Mouse (Mus musculus) CH12.LX (cell line): ENCODE data around the gene Mgrn1. TPM values are rescaled to one million over a fixed set of nuclear protein-coding genes. Genes with fewer than 3 reads are reported as not detected.
A peak's percentile ranks its signal among the peaks of the same experiment; 100 is the strongest.

Experiments
- DNase-seq: peaks from one replicate; pipeline ENCODE4 v3.0.0-alpha.2; 2013; ENCODE audit errors: extremely low read depth
- H3K27ac ChIP-seq: 2 replicates; pipeline ENCODE4 v1.5.1; 2012; ENCODE audit warnings: low read depth, mild to moderate bottlenecking, control low read depth, moderate library complexity; ENCODE audit not compliant: insufficient read depth
- H3K27me3 ChIP-seq: replicated peaks from 2 replicates; pipeline ENCODE3; 2012; ENCODE audit warnings: inconsistent platforms
- H3K36me3 ChIP-seq, 2 experiments: replicated peaks in 1 of 2; 2 replicates each; pipeline versions ENCODE3 to v1.6.1; 2012; ENCODE audit warnings: inconsistent platforms in 1 of 2, low read length in 1 of 2, mild to moderate bottlenecking in 1 of 2, mixed read lengths in 1 of 2, moderate library complexity in 1 of 2; ENCODE audit not compliant: control insufficient read depth in 1 of 2, insufficient read depth in 1 of 2
- H3K4me1 ChIP-seq, 2 experiments: 2 replicates each; pipeline ENCODE4 v1.6.1; 2012; ENCODE audit warnings: inconsistent platforms in 1 of 2, moderate library complexity in 1 of 2; ENCODE audit not compliant: insufficient read depth in 2 of 2, control insufficient read depth in 1 of 2
- H3K4me2 ChIP-seq: 2 replicates; pipeline ENCODE4 v1.6.1; 2012; ENCODE audit warnings: low read depth, mild to moderate bottlenecking, control low read depth; ENCODE audit not compliant: poor library complexity, insufficient read depth, severe bottlenecking
- H3K4me3 ChIP-seq, 3 experiments: fragments of 150-350 bp in 1 of 3; sonication (generic) in 1 of 3; replicated peaks in 1 of 3; 2 replicates each; pipeline versions ENCODE3 to v1.5.1; 2011 to 2012; ENCODE audit warnings: low read depth in 2 of 3, low read length in 2 of 3, mild to moderate bottlenecking in 2 of 3, moderate library complexity in 2 of 3, control low read depth in 1 of 3, improper control_type of control experiment in 1 of 3, inconsistent platforms in 1 of 3, mixed read lengths in 1 of 3; ENCODE audit not compliant: poor library complexity in 1 of 3
- H3K79me2 ChIP-seq: replicated peaks from 2 replicates; pipeline ENCODE4 v1.6.1; 2012; ENCODE audit warnings: mild to moderate bottlenecking, moderate library complexity; ENCODE audit not compliant: control insufficient read depth, poor library complexity, insufficient read depth, severe bottlenecking; ENCODE audit errors: extremely low read depth
- H3K9ac ChIP-seq: 2 replicates; pipeline ENCODE4 v1.6.1; 2012; ENCODE audit warnings: low read depth, mild to moderate bottlenecking, control low read depth, moderate library complexity; ENCODE audit not compliant: insufficient read depth
- H3K9me3 ChIP-seq: replicated peaks from 2 replicates; pipeline ENCODE3; 2012; ENCODE audit warnings: low read length, inconsistent platforms, mixed read lengths
- CTCF ChIP-seq, 2 experiments: IDR thresholded peaks in 1 of 2; conservative IDR thresholded peaks in 1 of 2; 2 replicates each; pipeline ENCODE4 v1.5.1; 2011 to 2012; ENCODE audit warnings: low read depth in 2 of 2, low read length in 2 of 2, improper control_type of control experiment in 1 of 2, inconsistent platforms in 1 of 2, mild to moderate bottlenecking in 1 of 2, moderate library complexity in 1 of 2
- E2F4 ChIP-seq: IDR thresholded peaks from 2 replicates; pipeline ENCODE4 v1.6.1; 2011; ENCODE audit warnings: low read depth, low read length, improper control_type of control experiment; ENCODE audit not compliant: insufficient replicate concordance
- EP300 ChIP-seq: IDR thresholded peaks from 2 replicates; pipeline ENCODE4 v1.6.1; 2011; ENCODE audit warnings: low read length, improper control_type of control experiment
- IRF4 ChIP-seq: IDR thresholded peaks from 2 replicates; pipeline ENCODE4 v1.6.1; 2014; ENCODE audit warnings: low read depth, mild to moderate bottlenecking, inconsistent platforms, low read length, improper control_type of control experiment
- KAT2A ChIP-seq: IDR thresholded peaks from 2 replicates; pipeline ENCODE4 v1.6.1; 2012; ENCODE audit warnings: low read length, improper control_type of control experiment, inconsistent platforms; ENCODE audit not compliant: insufficient replicate concordance
- MAX ChIP-seq: IDR thresholded peaks from 2 replicates; pipeline ENCODE4 v1.6.1; 2011; ENCODE audit warnings: low read length, improper control_type of control experiment
- MAZ ChIP-seq: IDR thresholded peaks from 2 replicates; pipeline ENCODE4 v1.6.1; 2012; ENCODE audit warnings: low read depth, mild to moderate bottlenecking, inconsistent platforms, low read length, improper control_type of control experiment, moderate library complexity
- MXI1 ChIP-seq: IDR thresholded peaks from 2 replicates; pipeline ENCODE4 v1.6.1; 2011; ENCODE audit warnings: mild to moderate bottlenecking, low read depth, low read length, improper control_type of control experiment
- MYC ChIP-seq: IDR thresholded peaks from 2 replicates; pipeline ENCODE4 v1.6.1; 2011; ENCODE audit warnings: low read depth, mild to moderate bottlenecking, improper control_type of control experiment, low read length
- NELFE ChIP-seq: IDR thresholded peaks from 2 replicates; pipeline ENCODE4 v1.6.1; 2011; ENCODE audit warnings: low read depth, low read length, improper control_type of control experiment
- RAD21 ChIP-seq: IDR thresholded peaks from 2 replicates; pipeline ENCODE4 v1.6.1; 2011; ENCODE audit warnings: low read depth, mild to moderate bottlenecking, low read length, improper control_type of control experiment, moderate library complexity
- SIN3A ChIP-seq: IDR thresholded peaks from 2 replicates; pipeline ENCODE4 v1.6.1; 2012; ENCODE audit warnings: low read length, improper control_type of control experiment, inconsistent platforms
- SMC3 ChIP-seq: IDR thresholded peaks from 2 replicates; pipeline ENCODE4 v1.6.1; 2011; ENCODE audit warnings: low read depth, low read length, improper control_type of control experiment
- TBP ChIP-seq: conservative IDR thresholded peaks from 2 replicates; pipeline ENCODE4 v1.6.1; 2011; ENCODE audit warnings: low read depth, low read length, improper control_type of control experiment
- UBTF ChIP-seq: IDR thresholded peaks from 2 replicates; pipeline ENCODE4 v1.6.1; 2012; ENCODE audit warnings: low read depth, mild to moderate bottlenecking, inconsistent platforms, low read length, improper control_type of control experiment, moderate library complexity
- ZC3H11A ChIP-seq: IDR thresholded peaks from 2 replicates; pipeline ENCODE4 v1.6.1; 2012; ENCODE audit warnings: low read depth, mild to moderate bottlenecking, inconsistent platforms, low read length, improper control_type of control experiment
- ZNF384 ChIP-seq: IDR thresholded peaks from 2 replicates; pipeline ENCODE4 v1.6.1; 2012; ENCODE audit warnings: low read depth, low read length, improper control_type of control experiment, inconsistent platforms
- dilution Hi-C: fragments of 300-500 bp; cut with MboI; formaldehyde crosslinking; loops from 2 replicates; pipeline ENCODE4 v1.14.3; 2020; ENCODE audit warnings: low sequenced_read_pairs; ENCODE audit not compliant: extremely low pct_unique_long_range_greater_than_20kb, extremely low pct_ligation_motif_present
- in situ Hi-C: fragments of 300-500 bp; cut with MboI; formaldehyde crosslinking; loops from 3 replicates; pipeline ENCODE4 v1.14.3; 2019; ENCODE audit warnings: low sequenced_read_pairs, low pct_ligation_motif_present, low pct_unique_long_range_greater_than_20kb, mixed read lengths
- polyA plus RNA-seq: library from polyadenylated mRNA; unstranded; fragments of >175 nt; gene quantifications from 2 replicates; pipeline ENCODE4 v1.2.1, GENCODE M21; 2012; ENCODE audit warnings: low read depth; ENCODE audit not compliant: insufficient read length
- total RNA-seq, 2 experiments: library from RNA; depleted of rRNA; stranded (reverse); fragments of 300-350 nt in 1 of 2; fragments of >200 nt in 1 of 2; gene quantifications; 2 replicates each; pipeline ENCODE4 v1.2.3; 2012 to 2014

Gene Mgrn1
- total and polyA plus RNA-seq, 3 experiments, result 11.7 to 16.9 (median 12.9) TPM

GRCm38 (mm10) chr16:4979755-4980380 lies 93.8 kb downstream of the Mgrn1 start:
- no peaks in the 10 kb centered on the region for H3K36me3 ChIP-seq
- H3K9me3 ChIP-seq, result no peaks in the 10 kb centered on the region
- TF ChIP-seq IRF4 (peak; percentile 46; the same call in 1 of the 2 replicates), MYC (0 out of 2 replicates have a peak, but pooled peaks have one; percentile 50), TBP (no peak), SIN3A (peak; percentile 30; the same call in 1 of the 2 replicates), E2F4 (no peak), MXI1 (no peak), KAT2A (0 out of 2 replicates have a peak, but pooled peaks have one; percentile 25), SMC3 (peak; percentile 91), ZC3H11A (peak; percentile 23; the same call in 1 of the 2 replicates), NELFE (no peak), RAD21 (peak; percentile 69), CTCF (conservative IDR thresholded peaks at IDR 0.05 in 1 of 2, IDR thresholded peaks at IDR 0.05 in 1 of 2; ENCODE audit: low read depth in 2 of 2, low read length in 2 of 2) (peak; percentile 60 to 88), MAX (peak; percentile 60), ZNF384 (peak; percentile 87)
- dilution Hi-C loops, result no loop called here
- peaks cover 0 to 6% of the 10 kb centered on the region in 2 experiments; a peak in 1 of 4 replicates for H3K4me1 ChIP-seq
- H3K27ac ChIP-seq, result no peak overlapping the region
- in situ Hi-C loops, result no loop called here
- no peak overlapping the region for H3K4me3 ChIP-seq
- peak; percentile 73 for DNase-seq
- no peaks in the 10 kb centered on the region for H3K27me3 ChIP-seq
- no peak overlapping the region for H3K4me2 ChIP-seq
- no peaks in the 10 kb centered on the region for H3K79me2 ChIP-seq
- H3K9ac ChIP-seq, result no peak overlapping the region

GRCm38 (mm10) chr16:4984717-4985116 lies 98.7 kb downstream of the Mgrn1 start:
- no peak for DNase-seq
- Histone ChIP-seq H3K9me3 (peaks cover 3% of the 10 kb centered on the region), H3K79me2 (no peaks in the 10 kb centered on the region), H3K27me3 (no peaks in the 10 kb centered on the region), H3K9ac (no peak overlapping the region), H3K27ac (no peak overlapping the region), H3K4me3 (no peak overlapping the region), H3K4me2 (no peak overlapping the region), H3K4me1 (peaks cover 0 to 17% of the 10 kb centered on the region in 2 experiments; a peak in 2 of 4 replicates), H3K36me3 (no peaks in the 10 kb centered on the region)
- in situ Hi-C loops (loop anchor here (5.0 kb wide), 1 partner anchor 158 kb away; no protein-coding TSS in a partner anchor), dilution Hi-C loops (no loop called here)
- TF ChIP-seq ZC3H11A (no peak), UBTF (no peak), EP300 (no peak), MAZ (no peak), KAT2A (no peak)

Other genes starting within 250 kb of the Mgrn1 start
- gene Vasn, start 246.3 kb upstream of the Mgrn1 start, total RNA-seq (2012; rRNA removed), result 1.4 and 2.0 TPM in 2 replicates
- 2.2 TPM in 2 replicates for gene Vasn, start 246.3 kb upstream of the Mgrn1 start, total RNA-seq (2014; rRNA removed)
- 4.1 and 5.0 TPM in 2 replicates for gene Vasn, start 246.3 kb upstream of the Mgrn1 start, polyA plus RNA-seq
- 80.4 and 81.8 TPM in 2 replicates for gene Dnaja3, start 246.3 kb upstream of the Mgrn1 start, total RNA-seq (2012; rRNA removed)
- gene Dnaja3, start 246.3 kb upstream of the Mgrn1 start, total RNA-seq (2014; rRNA removed), result 85.1 and 85.3 TPM in 2 replicates
- 51.5 and 56.6 TPM in 2 replicates for gene Dnaja3, start 246.3 kb upstream of the Mgrn1 start, polyA plus RNA-seq
- gene Coro7, start 206.5 kb upstream of the Mgrn1 start, total RNA-seq (2012; rRNA removed), result 19.8 and 20.0 TPM in 2 replicates
- gene Coro7, start 206.5 kb upstream of the Mgrn1 start, total RNA-seq (2014; rRNA removed), result 5.7 and 6.1 TPM in 2 replicates
- 40.2 and 43.2 TPM in 2 replicates for gene Coro7, start 206.5 kb upstream of the Mgrn1 start, polyA plus RNA-seq
- 20.0 and 20.3 TPM in 2 replicates for gene Nmral1, start 166.9 kb upstream of the Mgrn1 start, total RNA-seq (2012; rRNA removed)
- gene Nmral1, start 166.9 kb upstream of the Mgrn1 start, total RNA-seq (2014; rRNA removed), result 2.4 and 3.6 TPM in 2 replicates
- 3.2 TPM in 2 replicates for gene Nmral1, start 166.9 kb upstream of the Mgrn1 start, polyA plus RNA-seq
- gene Hmox2, start 159.9 kb upstream of the Mgrn1 start, total RNA-seq (2012; rRNA removed), result 72.3 and 73.2 TPM in 2 replicates
- gene Hmox2, start 159.9 kb upstream of the Mgrn1 start, total RNA-seq (2014; rRNA removed), result 74.0 and 80.4 TPM in 2 replicates
- gene Hmox2, start 159.9 kb upstream of the Mgrn1 start, polyA plus RNA-seq, result 91.9 and 121 TPM in 2 replicates
- 28.0 and 28.7 TPM in 2 replicates for gene Cdip1, start 96.0 kb upstream of the Mgrn1 start, total RNA-seq (2012; rRNA removed)
- 20.0 and 22.3 TPM in 2 replicates for gene Cdip1, start 96.0 kb upstream of the Mgrn1 start, total RNA-seq (2014; rRNA removed)
- 18.5 and 22.2 TPM in 2 replicates for gene Cdip1, start 96.0 kb upstream of the Mgrn1 start, polyA plus RNA-seq
- gene 4930562C15Rik, start 50.8 kb upstream of the Mgrn1 start, total RNA-seq (2012; rRNA removed), result 0.04 and 0.13 TPM in 2 replicates
- 0.11 and 0.20 TPM in 2 replicates for gene 4930562C15Rik, start 50.8 kb upstream of the Mgrn1 start, total RNA-seq (2014; rRNA removed)
- gene 4930562C15Rik, start 50.8 kb upstream of the Mgrn1 start, polyA plus RNA-seq, result 0.59 and 0.80 TPM in 2 replicates
- 11.6 and 12.9 TPM in 2 replicates for gene Ubald1, start 5.9 kb upstream of the Mgrn1 start, total RNA-seq (2012; rRNA removed)
- gene Ubald1, start 5.9 kb upstream of the Mgrn1 start, total RNA-seq (2014; rRNA removed), result 7.2 and 9.6 TPM in 2 replicates
- gene Ubald1, start 5.9 kb upstream of the Mgrn1 start, polyA plus RNA-seq, result 48.7 and 53.7 TPM in 2 replicates
- gene Nudt16l1, start 52.5 kb downstream of the Mgrn1 start, total RNA-seq (2012; rRNA removed), result 65.7 and 66.1 TPM in 2 replicates
- gene Nudt16l1, start 52.5 kb downstream of the Mgrn1 start, total RNA-seq (2014; rRNA removed), result 32.8 and 36.3 TPM in 2 replicates
- 94.9 and 101 TPM in 2 replicates for gene Nudt16l1, start 52.5 kb downstream of the Mgrn1 start, polyA plus RNA-seq
- 24.4 and 34.0 TPM in 2 replicates for gene Anks3, start 78.0 kb downstream of the Mgrn1 start, total RNA-seq (2012; rRNA removed)
- 17.0 and 17.4 TPM in 2 replicates for gene Anks3, start 78.0 kb downstream of the Mgrn1 start, total RNA-seq (2014; rRNA removed)
- gene Anks3, start 78.0 kb downstream of the Mgrn1 start, polyA plus RNA-seq, result 33.5 and 34.9 TPM in 2 replicates
- not detected in 2 replicates for gene Sept12, start 111.6 kb downstream of the Mgrn1 start, total RNA-seq (2012; rRNA removed)
- gene Sept12, start 111.6 kb downstream of the Mgrn1 start, total RNA-seq (2014; rRNA removed), result 0.13 TPM in 1 of 2 replicates, not detected in the other
- gene Sept12, start 111.6 kb downstream of the Mgrn1 start, polyA plus RNA-seq, result not detected in 2 replicates
- not detected in 2 replicates for gene Smim22, start 121.0 kb downstream of the Mgrn1 start, total RNA-seq (2012; rRNA removed)
- gene Smim22, start 121.0 kb downstream of the Mgrn1 start, total RNA-seq (2014; rRNA removed), result not detected in 2 replicates
- gene Smim22, start 121.0 kb downstream of the Mgrn1 start, polyA plus RNA-seq, result not detected in 2 replicates
- gene Rogdi, start 127.3 kb downstream of the Mgrn1 start, total RNA-seq (2012; rRNA removed), result 27.7 and 33.4 TPM in 2 replicates
- gene Rogdi, start 127.3 kb downstream of the Mgrn1 start, total RNA-seq (2014; rRNA removed), result 21.5 and 25.1 TPM in 2 replicates
- gene Rogdi, start 127.3 kb downstream of the Mgrn1 start, polyA plus RNA-seq, result 121 and 130 TPM in 2 replicates
- gene Glyr1, start 163.6 kb downstream of the Mgrn1 start, total RNA-seq (2012; rRNA removed), result 90.6 and 103 TPM in 2 replicates
- gene Glyr1, start 163.6 kb downstream of the Mgrn1 start, total RNA-seq (2014; rRNA removed), result 130 and 134 TPM in 2 replicates
- gene Glyr1, start 163.6 kb downstream of the Mgrn1 start, polyA plus RNA-seq, result 125 and 132 TPM in 2 replicates
- 31.0 and 33.2 TPM in 2 replicates for gene Ubn1, start 163.8 kb downstream of the Mgrn1 start, total RNA-seq (2012; rRNA removed)
- 14.3 and 17.4 TPM in 2 replicates for gene Ubn1, start 163.8 kb downstream of the Mgrn1 start, total RNA-seq (2014; rRNA removed)
- 30.4 and 32.5 TPM in 2 replicates for gene Ubn1, start 163.8 kb downstream of the Mgrn1 start, polyA plus RNA-seq
- gene Ppl, start 246.2 kb downstream of the Mgrn1 start, total RNA-seq (2012; rRNA removed), result 0.25 TPM in 2 replicates
- gene Ppl, start 246.2 kb downstream of the Mgrn1 start, total RNA-seq (2014; rRNA removed), result not detected in 2 replicates
- gene Ppl, start 246.2 kb downstream of the Mgrn1 start, polyA plus RNA-seq, result 0.04 and 0.10 TPM in 2 replicates